Mouse (Mus musculus) stomach, embryonic 16.5 days (tissue): ENCODE measurements around the gene Anxa11. TPM values are rescaled to one million over a fixed set of nuclear protein-coding genes. Genes with fewer than 3 reads are reported as not detected.
A peak's percentile ranks its signal among the peaks of the same experiment; 100 is the strongest.

ENCODE experiments used
- ATAC-seq: fragments of 200-750 bp; cut with Nextera tagmentation; 2 replicates; pipeline ENCODE4 v1.8.0; 2017; ENCODE audit warnings: moderate number of reproducible peaks, moderate TSS enrichment; ENCODE audit not compliant: insufficient read depth, low FRiP score
- H3K27ac ChIP-seq: fragments of 300-500 bp; sonication (generic); 2 replicates; pipeline ENCODE4 v1.5.1; 2014; ENCODE audit warnings: low read length
- H3K27me3 ChIP-seq: fragments of 300-500 bp; sonication (generic); 2 replicates; pipeline ENCODE4 v1.6.1; 2014; ENCODE audit warnings: low read length, control low read depth, mixed read lengths; ENCODE audit not compliant: control insufficient read depth, insufficient read depth
- H3K36me3 ChIP-seq: fragments of 300-500 bp; sonication (generic); 2 replicates; pipeline ENCODE4 v1.6.1; 2014; ENCODE audit warnings: low read length; ENCODE audit not compliant: control insufficient read depth, insufficient read depth
- H3K4me1 ChIP-seq: fragments of 300-500 bp; sonication (generic); 2 replicates; pipeline ENCODE4 v1.6.1; 2014; ENCODE audit warnings: low read length, control low read depth, mixed read lengths; ENCODE audit not compliant: control insufficient read depth, insufficient read depth
- H3K4me2 ChIP-seq: fragments of 300-500 bp; sonication (generic); 2 replicates; pipeline ENCODE4 v1.6.1; 2014; ENCODE audit warnings: low read depth, low read length, mixed read lengths
- H3K4me3 ChIP-seq: fragments of 300-500 bp; sonication (generic); replicated peaks from 2 replicates; pipeline ENCODE4 v1.5.1; 2014; ENCODE audit warnings: mild to moderate bottlenecking, low read length
- H3K9ac ChIP-seq: fragments of 300-500 bp; sonication (generic); 2 replicates; pipeline ENCODE4 v1.6.1; 2014; ENCODE audit warnings: low read length
- H3K9me3 ChIP-seq: fragments of 300-500 bp; sonication (generic); replicated peaks from 2 replicates; pipeline ENCODE4 v1.6.1; 2016; ENCODE audit warnings: low read length, control low read depth; ENCODE audit not compliant: control insufficient read depth
- WGBS: fragments of 180-500 bp; shearing (Covaris S2); extraction: QIAGEN DNeasy Blood & Tissue Kit; methylation state at CpG from one replicate; pipeline ENCODE4 v1.1.7; 2014; 5-methylcytosine and 5-hydroxymethylcytosine counted together
- polyA plus RNA-seq: library from polyadenylated mRNA; unstranded; fragments of >200 nt; fragmentation: Nextera tagmentation; extraction: Ambion mirVana; gene quantifications from 2 replicates; pipeline ENCODE4 v1.2.1, GENCODE M21; 2015

The Anxa11 gene
- polyA plus RNA-seq, 1 experiment from 2014 or later, result 52.1 TPM

- H3K27me3 ChIP-seq, result no peaks in the 10 kb centered on the region
- H3K9ac ChIP-seq, result no peak overlapping the region
- H3K36me3 ChIP-seq, result no peaks in the 10 kb centered on the region
- H3K27ac ChIP-seq, result no peak overlapping the region
- no peak overlapping the region for H3K4me2 ChIP-seq
- H3K4me3 ChIP-seq, result no peak overlapping the region
- H3K9me3 ChIP-seq, result 0 out of 2 replicates have a peak, but pooled peaks cover 3% of the 10 kb centered on the region
- ATAC-seq, result no peak
- WGBS, result 67% methylated on average over 1 of the region's 1 CpGs
- peaks cover 6% of the 10 kb centered on the region; the same call in 1 of the 2 replicates for H3K4me1 ChIP-seq
Observed at GRCm38 (mm10) chr14:25831332-25831731, 10.6 kb upstream of the Anxa11 start.

GRCm38 (mm10) chr14:25832301-25832700 lies 9.7 kb upstream of the Anxa11 start:
- Histone ChIP-seq H3K27ac (no peak overlapping the region), H3K27me3 (no peaks in the 10 kb centered on the region), H3K4me3 (no peak overlapping the region), H3K9ac (no peak overlapping the region), H3K9me3 (no peaks in the 10 kb centered on the region), H3K4me1 (peaks cover 6% of the 10 kb centered on the region; the same call in 1 of the 2 replicates), H3K4me2 (peak overlapping the region; percentile 42), H3K36me3 (no peaks in the 10 kb centered on the region)
- peak; percentile 65; the same call in 1 of the 2 replicates for ATAC-seq
- 10% methylated on average over 14 of the region's 14 CpGs for WGBS

DNA sequence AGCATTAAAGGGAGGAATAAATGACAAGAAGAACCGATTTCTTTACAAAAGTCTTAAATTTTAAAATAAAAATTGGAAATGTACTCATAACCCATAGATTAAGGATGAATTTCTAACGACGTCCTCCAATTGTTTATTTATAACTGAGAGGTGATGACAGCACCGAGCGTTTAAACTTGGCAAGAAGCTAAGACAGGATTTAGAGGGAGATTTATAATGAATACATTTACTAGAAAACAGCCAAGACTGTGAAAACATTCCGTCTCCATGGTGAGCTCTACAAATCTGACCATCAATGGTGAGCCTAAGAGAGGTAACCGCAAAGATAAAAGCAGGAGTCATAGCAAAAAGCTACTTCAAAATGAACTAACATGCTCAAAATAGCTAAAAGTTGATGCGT lies 3.5 kb upstream of the Anxa11 start:
- Histone ChIP-seq H3K27ac (no peak overlapping the region), H3K27me3 (no peaks in the 10 kb centered on the region), H3K9me3 (no peaks in the 10 kb centered on the region), H3K4me3 (no peak overlapping the region), H3K4me2 (no peak overlapping the region), H3K4me1 (peaks cover 4% of the 10 kb centered on the region; the same call in 1 of the 2 replicates), H3K36me3 (no peaks in the 10 kb centered on the region), H3K9ac (no peak overlapping the region)
- ATAC-seq, result no peak
- WGBS, result 50% methylated on average over 8 of the region's 8 CpGs

- no peak for ATAC-seq
- peaks cover 4% of the 10 kb centered on the region; the same call in 1 of the 2 replicates for H3K4me1 ChIP-seq
Observed at GRCm38 (mm10) chr14:25839791-25840190, 2.2 kb upstream of the Anxa11 start.

DNA sequence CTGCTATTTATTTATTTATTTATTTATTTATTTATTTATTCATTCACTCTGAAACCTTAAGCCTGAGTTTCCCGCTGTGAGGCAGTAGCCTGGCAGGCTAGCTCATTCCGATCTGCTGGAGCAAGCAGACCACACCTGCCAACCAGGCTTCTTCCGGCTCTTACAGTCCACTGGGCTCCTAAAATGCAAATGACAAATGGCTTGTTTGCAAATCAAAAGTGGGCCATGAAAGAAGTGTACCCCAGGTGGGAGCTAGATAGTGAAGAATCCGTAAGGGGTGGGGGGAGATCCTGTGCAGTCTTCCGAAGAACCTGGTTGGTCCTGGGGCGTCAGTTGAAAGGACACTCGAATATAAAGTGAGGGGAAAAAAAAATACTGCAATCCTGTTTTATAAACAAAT lies 995 bp upstream of the Anxa11 start:
- H3K27ac ChIP-seq, result no peak overlapping the region
- 28% methylated on average over 7 of the region's 7 CpGs for WGBS

More at GRCm38 (mm10) chr14:25839791-25840190, 2.2 kb upstream of the Anxa11 start:
- H3K4me3 ChIP-seq, result no peak overlapping the region
- no peaks in the 10 kb centered on the region for H3K9me3 ChIP-seq
- H3K4me2 ChIP-seq, result no peak overlapping the region
- H3K36me3 ChIP-seq, result no peaks in the 10 kb centered on the region
- no peak overlapping the region for H3K27ac ChIP-seq
- no peak overlapping the region for H3K9ac ChIP-seq
- WGBS, result 61% methylated on average over 7 of the region's 7 CpGs
- H3K27me3 ChIP-seq, result no peaks in the 10 kb centered on the region

GRCm38 (mm10) chr14:25841579-25841978 lies 377 bp upstream of the Anxa11 start:
- no peaks in the 10 kb centered on the region for H3K36me3 ChIP-seq
- H3K4me2 ChIP-seq, result peak overlapping the region; percentile 91
- peak overlapping the region; percentile 87; the same call in 1 of the 2 replicates for H3K9ac ChIP-seq
- H3K27me3 ChIP-seq, result no peaks in the 10 kb centered on the region
- H3K9me3 ChIP-seq, result no peaks in the 10 kb centered on the region
- peaks cover 7% of the 10 kb centered on the region for H3K4me1 ChIP-seq
- H3K27ac ChIP-seq, result no peak overlapping the region
- H3K4me3 ChIP-seq, result peak overlapping the region; percentile 81
- WGBS, result 1% methylated on average over 4 of the region's 4 CpGs
- no peak for ATAC-seq

More for the DNA sequence above, 995 bp upstream of the Anxa11 start:
- H3K4me2 ChIP-seq, result no peak overlapping the region
- H3K4me1 ChIP-seq, result peaks cover 4% of the 10 kb centered on the region; the same call in 1 of the 2 replicates
- no peaks in the 10 kb centered on the region for H3K36me3 ChIP-seq
- no peaks in the 10 kb centered on the region for H3K9me3 ChIP-seq
- H3K4me3 ChIP-seq, result no peak overlapping the region
- no peak overlapping the region for H3K9ac ChIP-seq
- no peak for ATAC-seq
- no peaks in the 10 kb centered on the region for H3K27me3 ChIP-seq

- H3K4me3 ChIP-seq, result peak overlapping the region; percentile 81
- 3% methylated on average over 12 of the region's 12 CpGs for whole genome bisulfite sequencing
- no peaks in the 10 kb centered on the region for H3K9me3 ChIP-seq
- no peak for ATAC-seq
- H3K4me1 ChIP-seq, result peaks cover 14% of the 10 kb centered on the region
- H3K27ac ChIP-seq, result peak overlapping the region; percentile 78
- H3K27me3 ChIP-seq, result no peaks in the 10 kb centered on the region
- no peaks in the 10 kb centered on the region for H3K36me3 ChIP-seq
- peak overlapping the region; percentile 91 for H3K4me2 ChIP-seq
- peak overlapping the region; percentile 87 for H3K9ac ChIP-seq
Observed at GRCm38 (mm10) chr14:25842688-25843003, 690 bp downstream of the Anxa11 start.

GRCm38 (mm10) chr14:25844372-25844771 lies 2.4 kb downstream of the Anxa11 start:
- H3K4me3 ChIP-seq, result no peak overlapping the region

GRCm38 (mm10) chr14:25845832-25846383 lies 4.0 kb downstream of the Anxa11 start:
- Histone ChIP-seq H3K36me3 (no peaks in the 10 kb centered on the region), H3K4me2 (no peak overlapping the region), H3K4me3 (no peak overlapping the region), H3K27me3 (no peaks in the 10 kb centered on the region), H3K4me1 (peaks cover 16% of the 10 kb centered on the region), H3K27ac (no peak overlapping the region), H3K9me3 (no peaks in the 10 kb centered on the region), H3K9ac (no peak overlapping the region)
- 61% methylated on average over 6 of the region's 6 CpGs for WGBS
- 0 out of 2 replicates have a peak, but pooled peaks have one; percentile 12 for ATAC-seq

More at GRCm38 (mm10) chr14:25844372-25844771, 2.4 kb downstream of the Anxa11 start:
- no peak overlapping the region for H3K27ac ChIP-seq
- peaks cover 16% of the 10 kb centered on the region for H3K4me1 ChIP-seq
- H3K9me3 ChIP-seq, result no peaks in the 10 kb centered on the region
- no peak overlapping the region for H3K9ac ChIP-seq
- no peak for ATAC-seq
- WGBS, result 74% methylated on average over 4 of the region's 4 CpGs
- H3K36me3 ChIP-seq, result no peaks in the 10 kb centered on the region
- no peak overlapping the region for H3K4me2 ChIP-seq
- H3K27me3 ChIP-seq, result no peaks in the 10 kb centered on the region
